Mouse (Mus musculus) intestine, embryonic 14.5 days (tissue): ENCODE measurements around the gene Fam222b. TPM values are rescaled to one million over a fixed set of nuclear protein-coding genes. Genes with fewer than 3 reads are reported as not detected.
A peak's percentile ranks its signal among the peaks of the same experiment; 100 is the strongest.

ENCODE experiments used
- ATAC-seq: fragments of 200-750 bp; cut with Nextera tagmentation; replicated peaks from 2 replicates; pipeline ENCODE4 v1.8.0; 2017; ENCODE audit warnings: low read depth, moderate number of reproducible peaks, moderate TSS enrichment, moderate library complexity; ENCODE audit not compliant: low FRiP score, low TSS enrichment
- DNase-seq: peaks from one replicate; pipeline ENCODE4 v3.0.0-alpha.2; 2018; ENCODE audit warnings: low spot score
- H3K27ac ChIP-seq: fragments of 300-500 bp; sonication (generic); 2 replicates; pipeline ENCODE4 v1.5.1; 2014; ENCODE audit warnings: low read depth, mild to moderate bottlenecking, control low read depth
- H3K27me3 ChIP-seq: fragments of 300-500 bp; sonication (generic); replicated peaks from 2 replicates; pipeline ENCODE4 v1.6.1; 2014; ENCODE audit warnings: low read length, control low read depth; ENCODE audit not compliant: control insufficient read depth, insufficient read depth
- H3K36me3 ChIP-seq: fragments of 300-500 bp; sonication (generic); 2 replicates; pipeline ENCODE4 v1.6.1; 2014; ENCODE audit warnings: low read length, control low read depth; ENCODE audit not compliant: control insufficient read depth, insufficient read depth
- H3K4me1 ChIP-seq: fragments of 300-500 bp; sonication (generic); replicated peaks from 2 replicates; pipeline ENCODE4 v1.6.1; 2014; ENCODE audit warnings: low read length, control low read depth, mixed read lengths; ENCODE audit not compliant: control insufficient read depth, insufficient read depth
- H3K4me2 ChIP-seq: fragments of 300-500 bp; sonication (generic); 2 replicates; pipeline ENCODE4 v1.6.1; 2014; ENCODE audit warnings: low read length
- H3K4me3 ChIP-seq: fragments of 300-500 bp; sonication (generic); 2 replicates; pipeline ENCODE4 v1.5.1; 2014; ENCODE audit warnings: low read depth, low read length, control low read depth, mixed read lengths
- H3K9ac ChIP-seq: fragments of 300-500 bp; sonication (generic); 2 replicates; pipeline ENCODE4 v1.6.1; 2014; ENCODE audit warnings: mild to moderate bottlenecking, low read length
- H3K9me3 ChIP-seq: fragments of 300-500 bp; sonication (generic); 2 replicates; pipeline ENCODE4 v1.6.1; 2016; ENCODE audit warnings: low read length, control low read depth; ENCODE audit not compliant: control insufficient read depth
- WGBS: fragments of 180-500 bp; shearing (Covaris S2); extraction: QIAGEN DNeasy Blood & Tissue Kit; methylation state at CpG from one replicate; pipeline ENCODE4 v1.1.7; 2014; 5-methylcytosine and 5-hydroxymethylcytosine counted together
- polyA plus RNA-seq: library from polyadenylated mRNA; unstranded; fragments of >200 nt; fragmentation: Nextera tagmentation; extraction: Ambion mirVana; gene quantifications from 2 replicates; pipeline ENCODE4 v1.2.1, GENCODE M21; 2014

The Fam222b gene
- polyA plus RNA-seq, 1 experiment from 2014 or later = 13.4 TPM

DNA sequence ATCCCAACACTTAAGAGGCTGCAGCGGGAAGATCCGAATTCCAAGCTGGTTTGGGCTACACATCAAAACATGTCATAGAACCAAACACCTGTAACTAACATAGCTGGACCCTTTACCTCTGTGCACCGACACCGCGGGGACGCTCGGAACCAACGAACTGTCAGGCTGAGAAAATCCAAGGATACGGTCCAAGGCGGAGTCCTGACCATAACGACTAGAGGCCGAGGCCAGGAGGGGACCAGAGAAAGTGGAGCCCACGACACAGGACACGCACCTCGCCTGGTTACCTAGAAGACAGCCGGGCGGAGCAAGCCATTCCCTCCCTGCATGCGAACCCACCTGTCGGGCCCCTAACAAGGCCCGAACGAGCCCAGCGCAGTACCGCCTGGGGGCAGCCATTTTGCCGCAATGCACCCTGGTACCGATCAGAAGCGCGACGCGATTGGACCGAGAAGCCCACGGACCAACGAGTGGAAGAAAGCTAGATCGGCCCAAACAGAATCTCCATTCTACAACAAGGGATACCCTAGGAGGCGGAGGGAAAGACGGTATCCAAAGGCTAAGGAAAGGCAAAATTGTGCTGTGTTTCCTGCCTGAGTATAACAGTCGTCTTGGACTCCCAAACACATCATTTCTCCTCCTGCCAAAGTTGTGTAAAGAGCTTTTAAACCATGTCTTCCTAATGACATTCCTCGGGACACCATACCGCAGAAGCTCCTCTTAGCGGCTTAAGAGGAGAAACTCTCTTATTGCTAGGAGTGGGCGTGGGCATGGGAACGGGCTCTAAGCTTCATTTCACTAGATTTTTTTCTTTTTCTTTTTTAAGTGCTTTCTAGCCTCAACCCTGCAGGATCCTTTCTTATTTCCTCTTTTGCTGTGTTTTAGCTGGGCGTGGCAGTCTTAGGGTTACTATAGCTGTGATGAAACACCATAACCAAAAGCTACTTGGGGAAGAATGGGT, 14.2 kb upstream of the Fam222b start, which contains the start of gene Eral1:
Eral1 (minus strand) TSS at position 423 of the 961 bp plus-strand sequence.
- DNase-seq = peak; percentile 89

GRCm38 (mm10) chr11:78083595-78083994, 10.9 kb upstream of the Fam222b start:
- no peak for DNase-seq
- Histone ChIP-seq H3K27me3 (no peaks in the 10 kb centered on the region), H3K36me3 (no peaks in the 10 kb centered on the region), H3K4me2 (no peak overlapping the region), H3K4me1 (0 out of 2 replicates have a peak, but pooled peaks cover 3% of the 10 kb centered on the region), H3K27ac (no peak overlapping the region), H3K9me3 (no peaks in the 10 kb centered on the region), H3K4me3 (no peak overlapping the region), H3K9ac (no peak overlapping the region)
- WGBS = 18% methylated on average over 1 of the region's 1 CpGs
- no peak for ATAC-seq

More for the DNA sequence above, 14.2 kb upstream of the Fam222b start, which contains the start of gene Eral1:
- WGBS = under 1% methylated on average over 42 of the region's 42 CpGs
- H3K36me3 ChIP-seq = peaks cover 29% of the 10 kb centered on the region
- peak within 1 kb of the TSS; percentile 71 for H3K9ac ChIP-seq
- H3K9me3 ChIP-seq = no peaks in the 10 kb centered on the region
- peak within 1 kb of the TSS; percentile 70 for H3K4me2 ChIP-seq
- peak; percentile 90 for ATAC-seq
- H3K27me3 ChIP-seq = no peaks in the 10 kb centered on the region
- H3K27ac ChIP-seq = peak within 1 kb of the TSS; percentile 44; the same call in 1 of the 2 replicates
- H3K4me1 ChIP-seq = 0 out of 2 replicates have a peak, but pooled peaks cover 3% of the 10 kb centered on the region
- H3K4me3 ChIP-seq = peak within 1 kb of the TSS; percentile 75

DNA sequence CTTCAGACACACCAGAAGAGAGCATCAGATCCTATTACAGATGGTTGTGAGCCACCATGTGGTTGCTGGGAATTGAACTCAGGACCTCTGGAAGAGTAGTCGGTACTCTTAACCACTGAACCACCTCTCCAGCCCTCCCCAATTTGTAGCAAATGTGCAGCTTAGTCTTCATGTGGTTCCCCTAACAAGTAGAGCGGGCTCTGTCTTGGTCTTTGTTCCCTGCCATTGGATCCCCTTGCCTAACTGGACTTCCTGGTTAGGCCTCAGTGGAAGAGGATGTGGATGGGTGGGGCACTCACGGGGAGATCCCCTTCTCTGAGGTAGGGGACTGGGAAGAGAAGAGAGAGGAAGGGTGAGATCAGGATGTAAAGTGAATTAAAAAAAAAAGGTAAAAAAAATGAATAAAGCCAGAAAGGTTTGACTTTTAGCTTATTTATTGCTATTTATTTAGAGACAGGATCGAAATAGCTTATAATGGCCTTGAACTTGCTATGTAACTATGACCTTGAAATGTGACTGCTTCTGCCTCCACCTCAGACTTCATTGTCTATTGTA, 7.5 kb upstream of the Fam222b start:
- Histone ChIP-seq H3K4me3 (no peak overlapping the region), H3K27me3 (no peaks in the 10 kb centered on the region), H3K36me3 (no peaks in the 10 kb centered on the region), H3K27ac (no peak overlapping the region), H3K9ac (no peak overlapping the region), H3K4me1 (no peaks in the 10 kb centered on the region), H3K4me2 (no peak overlapping the region), H3K9me3 (no peaks in the 10 kb centered on the region)
- ATAC-seq = no peak
- 76% methylated on average over 4 of the region's 4 CpGs for WGBS
- no peak for DNase-seq

DNA sequence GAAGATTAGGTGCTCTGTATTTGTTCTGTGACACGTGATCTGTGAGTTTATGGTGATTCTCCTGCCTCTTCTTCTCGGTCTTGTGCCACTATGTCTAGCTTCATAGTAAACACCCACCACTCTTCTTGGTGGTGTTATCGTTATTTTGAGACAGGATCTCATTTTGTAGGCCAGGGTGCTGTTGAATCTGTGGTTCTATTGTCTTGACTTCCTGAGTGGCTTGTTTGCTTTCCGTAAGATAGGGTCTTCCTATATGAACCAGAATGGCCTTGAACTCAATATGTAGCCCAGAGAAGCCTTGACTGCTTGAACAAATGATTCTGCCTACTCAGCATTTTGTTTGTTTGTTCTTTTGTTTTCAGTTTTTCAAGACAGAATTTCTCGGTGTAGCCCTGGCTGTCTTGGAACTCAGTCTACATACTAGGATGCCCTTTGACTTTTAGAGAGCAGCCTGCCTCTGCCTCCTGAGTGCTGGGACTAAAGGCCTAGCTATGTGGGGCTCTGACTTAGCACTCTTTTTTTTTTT, 6.6 kb upstream of the Fam222b start:
- H3K4me2 ChIP-seq = no peak overlapping the region
- H3K9me3 ChIP-seq = no peaks in the 10 kb centered on the region
- 78% methylated on average over 5 of the region's 5 CpGs for WGBS
- no peaks in the 10 kb centered on the region for H3K4me1 ChIP-seq
- DNase-seq (no peak), ATAC-seq (no peak)
- no peak overlapping the region for H3K4me3 ChIP-seq
- no peaks in the 10 kb centered on the region for H3K36me3 ChIP-seq
- no peaks in the 10 kb centered on the region for H3K27me3 ChIP-seq
- no peak overlapping the region for H3K9ac ChIP-seq
- no peak overlapping the region for H3K27ac ChIP-seq

- Histone ChIP-seq H3K4me3 (peak overlapping the region; percentile 77), H3K9ac (peak overlapping the region; percentile 73; the same call in 1 of the 2 replicates), H3K27ac (no peak overlapping the region), H3K36me3 (no peaks in the 10 kb centered on the region), H3K27me3 (no peaks in the 10 kb centered on the region), H3K9me3 (no peaks in the 10 kb centered on the region), H3K4me1 (peaks cover 19% of the 10 kb centered on the region), H3K4me2 (peak overlapping the region; percentile 73)
- ATAC-seq (peak; percentile 25; the same call in 1 of the 2 replicates), DNase-seq (no peak)
- 52% methylated on average over 11 of the region's 11 CpGs for WGBS
Measured at GRCm38 (mm10) chr11:78094137-78094503, 340 bp upstream of the Fam222b start.

GRCm38 (mm10) chr11:78095144-78095516, 670 bp downstream of the Fam222b start:
- Histone ChIP-seq H3K36me3 (no peaks in the 10 kb centered on the region), H3K27me3 (no peaks in the 10 kb centered on the region), H3K4me1 (peaks cover 19% of the 10 kb centered on the region), H3K9me3 (no peaks in the 10 kb centered on the region), H3K9ac (peak overlapping the region; percentile 73), H3K4me2 (peak overlapping the region; percentile 73), H3K27ac (no peak overlapping the region), H3K4me3 (peak overlapping the region; percentile 77)
- DNase-seq = no peak
- 23% methylated on average over 5 of the region's 5 CpGs for WGBS
- ATAC-seq = no peak; the same call in 1 of the 2 replicates

GRCm38 (mm10) chr11:78097077-78097476, 2.6 kb downstream of the Fam222b start:
- Histone ChIP-seq H3K4me1 (peaks cover 19% of the 10 kb centered on the region), H3K9me3 (no peaks in the 10 kb centered on the region), H3K36me3 (0 out of 2 replicates have a peak, but pooled peaks cover 6% of the 10 kb centered on the region), H3K27me3 (no peaks in the 10 kb centered on the region), H3K4me3 (no peak overlapping the region), H3K4me2 (no peak overlapping the region), H3K27ac (no peak overlapping the region), H3K9ac (no peak overlapping the region)
- 60% methylated on average over 3 of the region's 3 CpGs for WGBS
- ATAC-seq (no peak), DNase-seq (no peak)

GRCm38 (mm10) chr11:78100746-78101145, 6.3 kb downstream of the Fam222b start:
- Histone ChIP-seq H3K27ac (no peak overlapping the region), H3K27me3 (no peaks in the 10 kb centered on the region), H3K4me2 (no peak overlapping the region), H3K36me3 (0 out of 2 replicates have a peak, but pooled peaks cover 7% of the 10 kb centered on the region), H3K9ac (no peak overlapping the region), H3K9me3 (no peaks in the 10 kb centered on the region), H3K4me3 (no peak overlapping the region), H3K4me1 (peaks cover 12% of the 10 kb centered on the region)
- 89% methylated on average over 11 of the region's 11 CpGs for WGBS
- DNase-seq (no peak), ATAC-seq (no peak)
